Mouse (Mus musculus): ENCODE data around the gene Tnfsf18. TPM values are rescaled to one million over a fixed set of nuclear protein-coding genes. Genes with fewer than 3 reads are reported as not detected.

Gene Tnfsf18
- total RNA-seq (2012; rRNA removed), result not detected in 2 replicates
- polyA plus RNA-seq (2012; ENCODE audit: insufficient read depth in 1 of 2, insufficient read length in 2 of 2, low read depth in 1 of 2, low replicate concordance in 2 of 2, missing spikeins in 1 of 2), result not detected

GRCm38 (mm10) chr1:161494343-161494742 lies at the start of gene Tnfsf18:
TSS of gene Tnfsf18 (plus strand) at chr1:161494655.
- H3K27ac ChIP-seq (ENCODE audit: control insufficient read depth, low read depth, low read length), result no peak within 1 kb of the TSS
- TF ChIP-seq MYC (IDR thresholded peaks at IDR 0.05; ENCODE audit: low read depth, low read length) (no peak), GATA1 (IDR thresholded peaks at IDR 0.05; ENCODE audit: low read depth, low read length) (no peak), JUND (IDR thresholded peaks at IDR 0.05; ENCODE audit: low read depth, low read length) (no peak)
- H3K79me2 ChIP-seq (ENCODE audit: control insufficient read depth, insufficient read depth, low read length, poor library complexity), result no peaks in the 10 kb centered on the region
- DNase-seq (ENCODE audit: low read depth, low spot score), result no peak
- H3K9me3 ChIP-seq (replicated peaks; ENCODE audit: insufficient read depth, low read length), result no peaks in the 10 kb centered on the region
- no peak within 1 kb of the TSS for H3K4me3 ChIP-seq (ENCODE audit: control insufficient read depth in 1 of 2, insufficient read depth in 1 of 2, low read depth in 2 of 2, low read length in 2 of 2)
- no peak within 1 kb of the TSS for H3K9ac ChIP-seq (ENCODE audit: control insufficient read depth, low read depth, low read length, poor library complexity, severe bottlenecking)
- no peaks in the 10 kb centered on the region for H3K4me1 ChIP-seq (ENCODE audit: control insufficient read depth in 1 of 2, insufficient read depth in 2 of 2, low read length in 2 of 2)
- H3K27me3 ChIP-seq (ENCODE audit: control insufficient read depth in 1 of 2, insufficient read depth in 2 of 2, low read length in 2 of 2), result no peaks in the 10 kb centered on the region
- H3K36me3 ChIP-seq (ENCODE audit: control insufficient read depth in 1 of 2, insufficient read depth in 2 of 2, low read length in 2 of 2), result no peaks in the 10 kb centered on the region

GRCm38 (mm10) chr1:161444858-161445257 lies 49.6 kb upstream of the Tnfsf18 start:
- no peak overlapping the region for H3K4me3 ChIP-seq (ENCODE audit: control insufficient read depth in 1 of 2, insufficient read depth in 1 of 2, low read depth in 2 of 2, low read length in 2 of 2)
- no peaks in the 10 kb centered on the region for H3K36me3 ChIP-seq (ENCODE audit: control insufficient read depth in 1 of 2, insufficient read depth in 2 of 2, low read length in 2 of 2)
- no peak overlapping the region for H3K9ac ChIP-seq (ENCODE audit: control insufficient read depth, low read depth, low read length, poor library complexity, severe bottlenecking)
- no peak overlapping the region for H3K27ac ChIP-seq (ENCODE audit: control insufficient read depth, low read depth, low read length)
- no peak for DNase-seq (ENCODE audit: low read depth, low spot score)
- H3K27me3 ChIP-seq (ENCODE audit: control insufficient read depth in 1 of 2, insufficient read depth in 2 of 2, low read length in 2 of 2), result peaks cover 0 to 2% of the 10 kb centered on the region in 2 experiments; a peak in 1 of 4 replicates
- TF ChIP-seq GABPA (IDR thresholded peaks at IDR 0.05; ENCODE audit: low read depth, low read length) (no peak), ZKSCAN1 (IDR thresholded peaks at IDR 0.05; ENCODE audit: low read depth, low read length) (no peak), POLR2AphosphoS2 (IDR thresholded peaks at IDR 0.05; ENCODE audit: low read length) (no peak), ZMIZ1 (IDR thresholded peaks at IDR 0.05; ENCODE audit: low read depth, low read length) (no peak), BHLHE40 (IDR thresholded peaks at IDR 0.05; ENCODE audit: borderline replicate concordance, low read depth, low read length) (no peak), CHD2 (IDR thresholded peaks at IDR 0.05; ENCODE audit: low read length) (no peak), EP300 (IDR thresholded peaks at IDR 0.05; ENCODE audit: low read depth in 1 of 2, low read length in 2 of 2) (no peak), USF1 (IDR thresholded peaks at IDR 0.05; ENCODE audit: low read depth, low read length) (no peak), KAT2A (conservative IDR thresholded peaks at IDR 0.05; ENCODE audit: low read depth, low read length) (no peak), MEF2A (IDR thresholded peaks at IDR 0.05; ENCODE audit: extremely low read depth, insufficient replicate concordance, low read depth, low read length, poor library complexity, severe bottlenecking) (no peak), MAZ (IDR thresholded peaks at IDR 0.05; ENCODE audit: low read depth, low read length) (no peak), MYB (IDR thresholded peaks at IDR 0.05; ENCODE audit: low read depth, low read length) (no peak), UBTF (IDR thresholded peaks at IDR 0.05; ENCODE audit: borderline replicate concordance, insufficient read depth, low read depth, low read length) (no peak), POLR2A (IDR thresholded peaks at IDR 0.05; ENCODE audit: control insufficient read depth in 1 of 2, insufficient read depth in 1 of 2, low read depth in 1 of 2, low read length in 2 of 2, poor library complexity in 1 of 2) (no peak), E2F4 (IDR thresholded peaks at IDR 0.05; ENCODE audit: borderline replicate concordance, low read depth, low read length) (no peak)
- no peaks in the 10 kb centered on the region for H3K4me1 ChIP-seq (ENCODE audit: control insufficient read depth in 1 of 2, insufficient read depth in 2 of 2, low read length in 2 of 2)
- no peaks in the 10 kb centered on the region for H3K9me3 ChIP-seq (replicated peaks; ENCODE audit: insufficient read depth, low read length)
- H3K79me2 ChIP-seq (ENCODE audit: control insufficient read depth, insufficient read depth, low read length, poor library complexity), result no peaks in the 10 kb centered on the region

Measured in MEL (cell line).